Mouse (Mus musculus): Measurements from ENCODE around the gene Gnai2.

DNA sequence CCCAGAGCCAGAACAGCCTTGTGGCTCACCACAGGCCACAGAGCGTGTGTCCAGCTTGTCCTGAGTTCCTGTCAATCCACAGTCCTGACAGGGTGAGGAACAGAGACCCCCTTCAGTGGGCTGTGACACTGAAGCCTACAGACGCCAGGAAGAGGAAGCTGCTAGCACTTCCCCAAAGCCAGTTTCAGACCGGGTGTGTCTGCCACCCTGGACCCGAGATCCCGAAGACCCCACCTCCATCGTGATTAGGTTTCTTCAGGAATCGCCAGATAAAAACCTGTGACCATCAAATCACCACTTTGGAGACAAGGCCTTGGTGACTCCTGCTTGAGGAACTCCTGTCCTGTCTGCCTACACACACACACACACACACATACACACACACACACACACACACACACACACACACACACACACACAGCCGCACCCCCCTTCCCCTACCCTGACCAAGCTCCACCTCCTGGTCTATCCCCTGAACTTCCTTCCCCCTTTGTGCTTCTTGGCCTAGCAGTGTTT, 5.1 kb upstream of the Gnai2 start:
- TF ChIP-seq POLR2A (IDR thresholded peaks at IDR 0.05; ENCODE audit: insufficient read length, low read depth) (no peak), TCF12 (IDR thresholded peaks at IDR 0.05; ENCODE audit: insufficient read depth, poor library complexity, severe bottlenecking) (no peak), MAX (IDR thresholded peaks at IDR 0.05; ENCODE audit: low read depth) (no peak), CEBPB (IDR thresholded peaks at IDR 0.05; ENCODE audit: insufficient read depth, poor library complexity, severe bottlenecking) (no peak), USF1 (IDR thresholded peaks at IDR 0.05; ENCODE audit: low read depth) (no peak), MYOG (IDR thresholded peaks at IDR 0.05; ENCODE audit: control insufficient read depth in 1 of 3, insufficient read depth in 1 of 3, insufficient read length in 2 of 3, low read depth in 2 of 3) (peak in 1 of 3 experiments; percentile 33), E2F4 (IDR thresholded peaks at IDR 0.05; ENCODE audit: insufficient read depth) (no peak)

Data from myocyte (in vitro differentiated cells).